Comparison of ENCODE assay signal across 8 mouse cellular contexts in the genomic region with DNA sequence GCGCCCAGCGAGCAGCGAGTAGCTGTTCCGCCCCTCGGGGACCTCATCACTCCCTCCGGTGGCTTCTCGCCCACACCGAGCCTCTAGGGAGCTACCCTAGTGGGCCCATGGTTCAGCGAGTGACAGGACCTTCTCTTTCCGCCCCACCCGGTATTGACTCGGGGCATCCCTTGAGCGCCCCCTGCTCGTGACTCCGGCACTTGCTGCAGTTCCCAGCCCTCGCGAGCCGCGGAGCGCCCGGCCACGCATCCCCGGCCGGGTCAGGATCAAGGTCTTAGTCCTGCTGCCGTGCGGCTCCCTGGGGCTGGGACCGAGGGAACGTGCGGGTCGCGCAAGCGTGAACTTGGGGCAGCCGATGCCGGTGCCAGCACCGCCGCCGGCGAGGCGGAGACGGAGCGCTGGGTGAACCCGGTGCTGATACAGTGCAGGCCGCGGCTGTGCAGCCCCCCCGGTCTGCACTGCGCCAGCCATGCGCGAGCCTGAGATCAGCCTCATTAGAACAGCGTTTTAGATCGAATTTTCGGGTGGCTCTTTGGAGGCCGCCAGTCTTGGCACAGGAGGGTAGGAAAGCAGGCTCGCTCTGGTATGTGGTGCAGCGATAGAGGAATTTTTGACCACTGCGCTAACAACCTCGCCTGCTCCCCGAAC. TPM values are rescaled to one million over a fixed set of nuclear protein-coding genes. Genes with fewer than 3 reads are reported as not detected.
DNase-seq lines count a peak whose midpoint lies in the region; ATAC-seq lines count a peak whose summit lies in the region.

No protein-coding gene starts in this region.

- H3K27me3 ChIP-seq in intestine, embryonic 14.5 days (replicated peaks; ENCODE audit: control insufficient read depth, insufficient read depth, low read length): peaks cover 44% of the 10 kb centered on the region

- intact Hi-C loops in gastrocnemius, postnatal 14 days (cut with DNase I; ENCODE audit: low total_unique reads): no loop called here
- intact Hi-C loops in left cerebral cortex, postnatal 10 days (cut with DNase I): no loop called here

- H3K4me1 ChIP-seq in intestine, embryonic 14.5 days (replicated peaks; ENCODE audit: control insufficient read depth, insufficient read depth, low read length): peaks cover 9% of the 10 kb centered on the region; the same call in 1 of the 2 replicates

- ATAC-seq in intestine, embryonic 14.5 days (replicated peaks; ENCODE audit: low FRiP score, low TSS enrichment, low read depth): peak; percentile 81
- ATAC-seq in megakaryocyte progenitor cell, adult 5-6 weeks (replicated peaks; ENCODE audit: poor library complexity): peak; percentile 83

- H3K4me3 ChIP-seq in intestine, embryonic 14.5 days (ENCODE audit: low read depth, low read length): peak overlapping the region; percentile 61

- DNase-seq in adrenal gland, adult 18-20 months (ENCODE audit: low spot score in 2 of 2): peak; percentile 90 to 91
- peak; percentile 89 for DNase-seq in embryo, embryonic 10.5 days (ENCODE audit: low spot score)
- peak; percentile 87 for DNase-seq in gastrocnemius, postnatal 14 days
- DNase-seq in intestine, embryonic 14.5 days (ENCODE audit: low spot score): peak; percentile 93
- DNase-seq in left cerebral cortex, postnatal 10 days (ENCODE audit: extremely low spot score in 1 of 2, low spot score in 2 of 2): peak; percentile 62 to 89
- peak; percentile 81 to 87 for DNase-seq in right cerebral cortex, postnatal 10 days (ENCODE audit: low spot score in 2 of 2)
- peak; percentile 86 for DNase-seq in urinary bladder, postnatal 14 days (ENCODE audit: low spot score)

- peak overlapping the region; percentile 93 for H3K4me2 ChIP-seq in intestine, embryonic 14.5 days (ENCODE audit: low read length)

- no peaks in the 10 kb centered on the region for H3K9me3 ChIP-seq in intestine, embryonic 14.5 days (ENCODE audit: control insufficient read depth, low read length)

- H3K27ac ChIP-seq in intestine, embryonic 14.5 days (ENCODE audit: low read depth): no peak overlapping the region

- 2% methylated on average over 57 of the region's 57 CpGs for WGBS in intestine, embryonic 14.5 days

- H3K9ac ChIP-seq in intestine, embryonic 14.5 days (ENCODE audit: low read length): peak overlapping the region; percentile 51

- H3K36me3 ChIP-seq in intestine, embryonic 14.5 days (ENCODE audit: control insufficient read depth, insufficient read depth, low read length): no peaks in the 10 kb centered on the region

RNA-seq across cellular contexts. Expression of a gene that starts 50.1 kb away (rescaled TPM):
- total RNA-seq in adrenal gland, adult 18-20 months (2021): 1 to 10 TPM; 7.3 to 9.0 TPM
- 1 to 10 TPM; 5.8 to 6.2 TPM for total RNA-seq in gastrocnemius, postnatal 14 days (2021)
- 32.2 and 32.7 TPM in 2 replicates for polyA plus RNA-seq in intestine, embryonic 14.5 days (2014; fragmentation: Nextera tagmentation; extraction: Ambion mirVana)
- total RNA-seq in left cerebral cortex, postnatal 10 days (2021): 1 to 10 TPM; 2.4 to 2.9 TPM
- 4.6 and 5.7 TPM in 2 replicates for total RNA-seq in megakaryocyte progenitor cell, adult 5-6 weeks (2015)
- 1.5 and 4.7 TPM in 2 replicates for total RNA-seq in megakaryocyte progenitor cell, adult 5-6 weeks (2017)

RNA-seq across cellular contexts. Expression of a gene that starts 52.8 kb away (rescaled TPM):
- total RNA-seq in adrenal gland, adult 18-20 months (2021): 10 to 100 TPM; 16.5 TPM
- total RNA-seq in gastrocnemius, postnatal 14 days (2021): 1 to 10 TPM; 5.6 to 6.2 TPM
- 20.9 and 21.0 TPM in 2 replicates for polyA plus RNA-seq in intestine, embryonic 14.5 days (2014; fragmentation: Nextera tagmentation; extraction: Ambion mirVana)
- total RNA-seq in left cerebral cortex, postnatal 10 days (2021): 10 to 100 TPM; 61.6 to 61.8 TPM
- 10.4 and 12.7 TPM in 2 replicates for total RNA-seq in megakaryocyte progenitor cell, adult 5-6 weeks (2015)
- total RNA-seq in megakaryocyte progenitor cell, adult 5-6 weeks (2017): 15.2 and 16.2 TPM in 2 replicates

RNA-seq across cellular contexts. Expression of a gene that starts 58.2 kb away (rescaled TPM):
- total RNA-seq in adrenal gland, adult 18-20 months (2021): 1 to 10 TPM; 4.4 to 5.9 TPM
- 1 to 10 TPM; 2.7 to 3.5 TPM for total RNA-seq in gastrocnemius, postnatal 14 days (2021)
- 4.7 and 4.8 TPM in 2 replicates for polyA plus RNA-seq in intestine, embryonic 14.5 days (2014; fragmentation: Nextera tagmentation; extraction: Ambion mirVana)
- 1 to 10 TPM; 6.3 to 6.7 TPM for total RNA-seq in left cerebral cortex, postnatal 10 days (2021)
- 13.0 and 14.6 TPM in 2 replicates for total RNA-seq in megakaryocyte progenitor cell, adult 5-6 weeks (2015)
- total RNA-seq in megakaryocyte progenitor cell, adult 5-6 weeks (2017): 16.0 and 17.6 TPM in 2 replicates
